Mouse (Mus musculus): ENCODE results near the gene Eef1akmt2. TPM values are rescaled to one million over a fixed set of nuclear protein-coding genes. Genes with fewer than 3 reads are reported as not detected.

Eef1akmt2 gene
- polyA plus RNA-seq, 1 experiment: 7.8 TPM

- no peaks in the 10 kb centered on the region; the same call in 1 of the 2 replicates for H3K4me1 ChIP-seq (ENCODE audit: control insufficient read depth, insufficient read depth, low read length)
- TF ChIP-seq CTCF (IDR thresholded peaks at IDR 0.05; ENCODE audit: insufficient read depth, low read length): no peak
- no peak for TF ChIP-seq POLR2A (IDR thresholded peaks at IDR 0.05; ENCODE audit: borderline replicate concordance, extremely low read depth, low read depth, low read length)
- WGBS: 84% methylated on average over 1 of the region's 1 CpGs
- DNase-seq: no peak
- H3K4me3 ChIP-seq (replicated peaks; ENCODE audit: extremely low read depth, low read depth, low read length): no peak overlapping the region
Measured at GRCm38 (mm10) chr7:132842455-132842854, 10.0 kb downstream of the Eef1akmt2 start.

- Histone ChIP-seq H3K4me3 (replicated peaks; ENCODE audit: extremely low read depth, low read depth, low read length) (no peak overlapping the region), H3K4me1 (ENCODE audit: control insufficient read depth, insufficient read depth, low read length) (no peaks in the 10 kb centered on the region; the same call in 1 of the 2 replicates)
- DNase-seq: no peak
- TF ChIP-seq POLR2A (IDR thresholded peaks at IDR 0.05; ENCODE audit: borderline replicate concordance, extremely low read depth, low read depth, low read length) (no peak), CTCF (IDR thresholded peaks at IDR 0.05; ENCODE audit: insufficient read depth, low read length) (no peak)
- 75% methylated on average over 5 of the region's 5 CpGs for WGBS
Measured at GRCm38 (mm10) chr7:132841287-132841686, 11.2 kb downstream of the Eef1akmt2 start.

GRCm38 (mm10) chr7:132830955-132831354, 21.5 kb downstream of the Eef1akmt2 start:
- Histone ChIP-seq H3K4me1 (ENCODE audit: control insufficient read depth, insufficient read depth, low read length) (no peaks in the 10 kb centered on the region), H3K4me3 (replicated peaks; ENCODE audit: extremely low read depth, low read depth, low read length) (no peak overlapping the region)
- WGBS: 87% methylated on average over 4 of the region's 4 CpGs
- no peak for DNase-seq
- no peak for TF ChIP-seq POLR2A (IDR thresholded peaks at IDR 0.05; ENCODE audit: borderline replicate concordance, extremely low read depth, low read depth, low read length)
- TF ChIP-seq CTCF (IDR thresholded peaks at IDR 0.05; ENCODE audit: insufficient read depth, low read length): no peak

GRCm38 (mm10) chr7:132824346-132825022, 28.0 kb downstream of the Eef1akmt2 start:
- TF ChIP-seq POLR2A (IDR thresholded peaks at IDR 0.05; ENCODE audit: borderline replicate concordance, extremely low read depth, low read depth, low read length) (no peak), CTCF (IDR thresholded peaks at IDR 0.05; ENCODE audit: insufficient read depth, low read length) (no peak)
- Histone ChIP-seq H3K4me1 (ENCODE audit: control insufficient read depth, insufficient read depth, low read length) (peaks cover 2% of the 10 kb centered on the region; the same call in 1 of the 2 replicates), H3K4me3 (replicated peaks; ENCODE audit: extremely low read depth, low read depth, low read length) (no peak overlapping the region)
- DNase-seq: no peak
- WGBS: 22% methylated on average over 1 of the region's 1 CpGs

- Histone ChIP-seq H3K4me3 (replicated peaks; ENCODE audit: extremely low read depth, low read depth, low read length) (no peak overlapping the region), H3K4me1 (ENCODE audit: control insufficient read depth, insufficient read depth, low read length) (peaks cover 2% of the 10 kb centered on the region; the same call in 1 of the 2 replicates)
- no peak for DNase-seq
- TF ChIP-seq POLR2A (IDR thresholded peaks at IDR 0.05; ENCODE audit: borderline replicate concordance, extremely low read depth, low read depth, low read length) (no peak), CTCF (IDR thresholded peaks at IDR 0.05; ENCODE audit: insufficient read depth, low read length) (no peak)
Measured at GRCm38 (mm10) chr7:132823832-132824231, 28.6 kb downstream of the Eef1akmt2 start.

GRCm38 (mm10) chr7:132820692-132821091, 31.8 kb downstream of the Eef1akmt2 start:
- 48% methylated on average over 3 of the region's 3 CpGs for WGBS
- Histone ChIP-seq H3K4me1 (ENCODE audit: control insufficient read depth, insufficient read depth, low read length) (peaks cover 2% of the 10 kb centered on the region; the same call in 1 of the 2 replicates), H3K4me3 (replicated peaks; ENCODE audit: extremely low read depth, low read depth, low read length) (no peak overlapping the region)
- TF ChIP-seq CTCF (IDR thresholded peaks at IDR 0.05; ENCODE audit: insufficient read depth, low read length) (no peak), POLR2A (IDR thresholded peaks at IDR 0.05; ENCODE audit: borderline replicate concordance, extremely low read depth, low read depth, low read length) (no peak)
- DNase-seq: no peak

- H3K4me1 ChIP-seq (ENCODE audit: control insufficient read depth, insufficient read depth, low read length): peaks cover 2% of the 10 kb centered on the region; the same call in 1 of the 2 replicates
- no peak for DNase-seq
- H3K4me3 ChIP-seq (replicated peaks; ENCODE audit: extremely low read depth, low read depth, low read length): no peak overlapping the region
- 96% methylated on average over 6 of the region's 6 CpGs for WGBS
- TF ChIP-seq CTCF (IDR thresholded peaks at IDR 0.05; ENCODE audit: insufficient read depth, low read length) (no peak), POLR2A (IDR thresholded peaks at IDR 0.05; ENCODE audit: borderline replicate concordance, extremely low read depth, low read depth, low read length) (no peak)
Measured at GRCm38 (mm10) chr7:132817056-132817455, 35.4 kb downstream of the Eef1akmt2 start.

GRCm38 (mm10) chr7:132816528-132816927, 35.9 kb downstream of the Eef1akmt2 start:
- 88% methylated on average over 2 of the region's 2 CpGs for WGBS
- H3K4me1 ChIP-seq (ENCODE audit: control insufficient read depth, insufficient read depth, low read length): peaks cover 2% of the 10 kb centered on the region; the same call in 1 of the 2 replicates
- TF ChIP-seq POLR2A (IDR thresholded peaks at IDR 0.05; ENCODE audit: borderline replicate concordance, extremely low read depth, low read depth, low read length): no peak
- TF ChIP-seq CTCF (IDR thresholded peaks at IDR 0.05; ENCODE audit: insufficient read depth, low read length): no peak
- no peak for DNase-seq
- H3K4me3 ChIP-seq (replicated peaks; ENCODE audit: extremely low read depth, low read depth, low read length): no peak overlapping the region

GRCm38 (mm10) chr7:132815081-132815480, 37.4 kb downstream of the Eef1akmt2 start:
- H3K4me3 ChIP-seq (replicated peaks; ENCODE audit: extremely low read depth, low read depth, low read length): no peak overlapping the region
- 70% methylated on average over 5 of the region's 5 CpGs for WGBS
- H3K4me1 ChIP-seq (ENCODE audit: control insufficient read depth, insufficient read depth, low read length): peaks cover 11% of the 10 kb centered on the region
- TF ChIP-seq CTCF (IDR thresholded peaks at IDR 0.05; ENCODE audit: insufficient read depth, low read length) (no peak), POLR2A (IDR thresholded peaks at IDR 0.05; ENCODE audit: borderline replicate concordance, extremely low read depth, low read depth, low read length) (no peak)
- no peak for DNase-seq

- DNase-seq: no peak
- TF ChIP-seq CTCF (IDR thresholded peaks at IDR 0.05; ENCODE audit: insufficient read depth, low read length): no peak
Measured at GRCm38 (mm10) chr7:132814089-132814450, 38.4 kb downstream of the Eef1akmt2 start.

More at GRCm38 (mm10) chr7:132814089-132814450, 38.4 kb downstream of the Eef1akmt2 start:
- Histone ChIP-seq H3K4me1 (ENCODE audit: control insufficient read depth, insufficient read depth, low read length) (peaks cover 17% of the 10 kb centered on the region), H3K4me3 (replicated peaks; ENCODE audit: extremely low read depth, low read depth, low read length) (peak overlapping the region; percentile 61)
- under 1% methylated on average over 7 of the region's 7 CpGs for WGBS
